Mouse (Mus musculus) 416B (cell line): ENCODE data around the gene Nat8f4.
"Not testable (repeated sequence)": the region's sequence is repeated elsewhere in the genome, so short reads cannot be mapped to it uniquely, and the experiment has no call there.

Source experiments
- DNase-seq: peaks from one replicate; pipeline ENCODE4 v3.0.0; 2011; ENCODE audit warnings: low read depth

The Nat8f4 gene

DNA sequence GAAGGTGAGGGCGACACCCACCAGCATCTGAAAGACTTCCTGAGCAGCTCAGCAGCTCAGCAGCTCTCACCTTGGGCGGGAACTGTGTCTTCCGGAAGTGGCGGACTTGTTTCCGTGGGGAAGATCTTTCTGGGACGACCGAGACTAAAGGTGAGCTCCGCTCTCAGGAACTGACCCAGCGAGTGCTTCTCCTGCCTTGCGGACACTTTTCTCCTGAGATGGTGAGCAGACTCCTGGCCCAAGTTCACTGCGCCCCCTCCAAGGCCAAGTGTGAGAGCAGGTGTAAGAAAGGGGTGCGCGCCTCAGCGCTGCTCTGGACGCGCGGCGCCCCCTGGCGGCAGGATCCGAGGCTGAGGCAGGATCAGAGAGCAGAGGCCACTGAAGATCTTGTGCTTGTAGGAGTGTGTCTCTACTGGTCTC, at the start of gene Nat8f4:
TSS of gene Nat8f4 (minus strand) at position 243 of the 420 bp plus-strand sequence.
- DNase-seq = peak; percentile 12

DNA sequence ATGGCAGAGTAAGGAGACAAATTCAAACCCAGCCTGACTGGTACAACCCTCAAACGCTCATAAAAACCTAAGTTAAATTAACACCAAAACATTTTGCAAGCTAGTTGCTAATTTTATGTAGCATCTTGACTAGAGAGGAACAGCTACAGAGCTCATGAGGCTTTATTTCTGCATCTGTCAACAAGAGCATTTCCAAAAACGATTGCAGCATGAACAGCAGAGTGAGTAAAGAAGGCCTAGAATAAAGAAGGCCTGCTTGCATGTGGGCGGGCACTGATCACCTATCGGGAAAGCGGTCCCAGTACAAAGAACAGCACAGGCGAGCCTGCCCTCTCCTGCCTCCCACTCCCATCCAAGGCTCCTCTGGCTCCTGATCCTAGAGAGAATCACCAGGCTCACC, 43.9 kb upstream of the Nat8f4 start:
- no peak for DNase-seq

DNA sequence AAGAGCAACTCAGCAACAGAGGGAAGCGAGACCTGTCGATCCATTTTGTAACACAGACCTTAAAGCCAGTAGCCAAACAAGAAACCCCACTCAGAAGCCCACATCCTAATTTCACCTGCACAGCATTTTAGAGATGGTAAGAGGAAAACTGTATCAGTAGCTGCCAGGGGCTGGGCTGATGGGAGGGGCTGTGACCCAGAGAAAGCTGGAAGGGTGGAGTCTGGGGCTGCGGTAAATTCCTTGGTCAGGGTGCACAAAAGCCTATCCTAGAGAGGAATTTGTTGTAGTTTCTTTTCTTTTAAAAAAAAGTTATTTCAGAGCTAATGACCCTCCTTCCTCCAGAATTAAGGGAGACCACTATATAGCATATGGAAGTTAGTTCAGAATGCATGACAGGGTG, 37.8 kb upstream of the Nat8f4 start:
- DNase-seq = no peak

DNA sequence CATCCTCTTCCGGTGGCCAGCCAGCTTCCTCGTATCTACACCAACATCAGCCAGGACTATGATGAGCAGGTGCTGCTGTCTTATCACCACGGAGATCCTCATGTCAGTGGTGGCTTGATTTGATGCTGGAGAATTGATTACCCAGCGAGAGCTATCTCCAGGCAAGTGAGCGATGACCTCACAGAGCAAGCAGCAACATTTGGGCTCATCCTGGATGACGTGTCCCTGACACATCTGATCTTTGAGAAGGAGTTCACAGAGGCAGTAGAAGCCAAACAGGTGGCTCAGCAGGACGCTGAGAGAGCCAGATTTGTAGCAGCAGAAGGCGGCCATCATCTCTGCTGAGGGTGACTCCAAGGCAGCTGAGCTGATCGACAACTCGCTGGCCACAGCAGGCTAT, 34.0 kb upstream of the Nat8f4 start:
- DNase-seq = no peak

DNA sequence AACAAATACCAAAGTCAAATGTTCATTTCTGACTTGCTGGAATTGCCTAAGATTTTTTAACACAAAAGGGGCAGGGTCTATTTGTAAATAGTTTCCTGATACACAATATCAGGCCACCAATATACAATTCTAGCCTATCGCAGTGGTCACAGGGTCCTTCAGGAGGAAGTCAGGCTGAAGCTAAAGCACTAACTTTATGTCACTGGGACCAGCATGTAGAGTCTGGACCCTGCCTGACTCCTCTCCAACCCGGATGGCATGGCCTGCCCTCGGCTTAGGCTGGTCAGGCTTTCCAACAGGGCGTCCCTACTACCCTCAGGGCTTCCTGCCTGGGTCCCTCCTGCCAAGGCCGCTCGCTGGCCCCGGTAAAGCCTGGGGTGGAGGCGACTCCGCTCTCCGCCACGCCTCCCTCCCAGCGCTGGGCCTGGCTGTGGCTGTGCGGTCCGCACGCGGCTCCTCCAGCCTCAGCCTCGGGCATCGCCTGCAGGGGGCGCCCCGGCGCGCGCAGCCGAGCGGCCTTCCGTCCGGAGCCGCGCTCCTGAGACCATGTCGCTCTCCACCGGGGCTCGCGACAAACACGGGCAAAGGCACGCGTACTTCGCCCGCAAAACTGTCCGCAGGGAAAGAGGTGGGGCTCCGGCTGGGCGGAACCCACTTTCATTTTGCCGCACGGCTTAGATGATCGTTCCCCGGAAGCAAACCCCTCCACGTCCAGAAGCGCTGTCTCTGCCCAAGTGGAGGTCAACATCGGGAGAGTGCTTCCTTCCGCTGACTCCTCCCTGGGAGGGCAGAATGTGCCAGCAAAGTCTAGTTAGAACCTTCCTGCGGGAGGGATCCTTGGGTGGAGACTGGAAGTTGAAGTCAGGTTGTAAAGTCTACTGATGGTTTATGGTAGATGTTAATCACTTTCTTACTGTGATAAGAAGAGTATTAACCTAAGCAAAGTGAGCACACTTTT, 32.1 kb upstream of the Nat8f4 start:
- peak; percentile 88 for DNase-seq

DNA sequence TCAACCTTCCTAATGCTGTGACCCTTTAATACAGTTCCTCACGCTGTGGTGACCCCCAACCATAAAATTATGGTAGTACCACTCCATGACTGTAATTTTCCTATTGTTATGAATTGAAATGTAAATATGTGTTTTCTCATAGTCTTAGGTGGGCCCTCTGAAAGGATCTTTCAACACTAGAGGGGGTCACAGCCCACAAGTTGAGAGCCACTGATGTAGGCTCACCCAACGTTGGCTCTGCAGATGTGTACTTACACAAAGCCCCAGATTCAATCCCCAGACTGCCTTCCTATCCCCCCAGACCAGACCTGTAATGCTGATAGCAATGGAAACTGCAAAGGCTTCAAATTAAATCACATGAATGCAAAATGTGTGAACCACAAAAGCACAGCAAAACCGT, 31.0 kb upstream of the Nat8f4 start:
- DNase-seq = peak; percentile 70

DNA sequence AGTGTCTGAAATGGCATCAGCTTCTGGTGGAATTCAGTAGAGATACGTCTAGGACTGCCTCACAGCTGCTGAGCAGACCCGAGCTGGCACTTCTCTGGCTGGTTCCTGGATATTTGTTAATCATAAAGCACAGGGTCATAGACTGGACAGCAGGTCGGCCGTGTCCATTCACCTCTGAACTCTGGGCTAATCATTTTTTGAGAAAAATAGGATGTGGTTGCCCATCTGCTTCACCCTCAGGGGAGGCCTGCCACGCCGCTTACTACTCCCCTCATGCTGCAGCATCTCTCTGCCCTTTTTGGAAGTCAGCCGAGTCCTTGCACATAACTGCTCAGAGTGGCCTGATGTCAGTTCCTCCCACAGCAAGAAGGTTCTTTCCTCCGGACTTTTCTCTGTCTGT, 29.4 kb upstream of the Nat8f4 start:
- DNase-seq = peak; percentile 19

DNA sequence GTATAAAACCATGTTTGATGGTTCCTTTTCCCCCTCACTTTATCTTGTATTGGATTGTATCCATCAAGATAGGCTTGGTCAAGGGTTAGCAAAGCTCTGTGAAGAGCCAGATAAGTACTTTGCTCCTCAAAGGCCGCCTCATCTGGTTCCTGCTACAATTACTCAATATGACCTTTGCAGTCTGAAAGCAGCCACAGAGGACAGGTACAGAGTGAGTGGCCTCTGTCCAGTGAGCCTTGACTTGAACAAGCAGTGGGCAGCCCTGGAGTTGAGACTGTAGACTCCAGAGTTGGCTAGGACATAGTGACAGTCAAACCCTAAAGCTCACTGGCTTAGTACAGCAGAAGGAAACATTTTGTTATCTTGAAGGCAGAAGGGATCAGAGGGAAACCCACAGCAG, 24.6 kb upstream of the Nat8f4 start:
- DNase-seq = no peak

DNA sequence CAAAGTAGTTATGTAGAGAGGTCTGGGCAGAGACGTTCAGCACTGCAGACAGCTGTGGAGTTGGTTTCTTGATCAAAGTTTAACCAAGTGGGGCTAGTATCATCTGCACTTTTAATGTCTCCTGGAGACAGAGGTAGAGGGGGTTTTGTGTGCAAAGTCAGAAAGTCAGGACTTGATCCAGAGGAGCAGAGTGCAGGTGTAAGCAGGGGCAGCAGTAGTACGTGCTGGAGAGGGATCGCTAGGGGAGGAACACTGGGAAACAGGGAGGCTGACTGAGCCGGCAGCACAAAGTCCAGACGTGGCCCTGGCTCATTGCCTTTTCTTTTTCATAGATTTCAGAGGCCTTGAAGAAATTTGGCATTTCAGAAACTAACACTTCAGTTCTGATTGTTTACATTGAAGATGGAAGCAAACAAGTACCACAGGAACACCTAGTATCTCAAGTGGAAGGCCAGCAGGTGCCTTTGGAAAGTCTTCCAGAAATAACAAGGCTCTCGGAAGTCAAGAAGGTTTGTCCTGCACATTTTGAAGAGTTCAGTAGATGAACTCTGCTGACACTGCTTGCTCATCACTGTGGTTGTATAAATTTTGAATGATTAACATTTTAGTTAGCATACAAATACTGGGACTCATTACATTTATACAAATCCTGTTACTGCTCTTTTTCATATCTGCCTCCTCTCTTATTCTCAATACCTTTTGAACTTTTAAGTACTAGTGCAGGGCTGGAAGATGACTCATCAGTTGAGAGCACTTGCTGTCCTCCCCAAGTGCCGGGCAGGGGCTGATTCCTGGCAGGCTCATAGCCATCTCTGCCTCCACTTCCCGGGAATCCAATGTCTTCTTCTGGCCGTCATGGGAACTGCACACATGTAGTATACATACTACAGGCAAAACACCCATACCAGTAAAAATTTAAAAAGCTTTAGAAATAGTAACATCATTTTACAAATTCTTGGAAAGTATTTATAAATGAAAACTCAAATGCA, 23.1 kb upstream of the Nat8f4 start:
- no peak for DNase-seq

DNA sequence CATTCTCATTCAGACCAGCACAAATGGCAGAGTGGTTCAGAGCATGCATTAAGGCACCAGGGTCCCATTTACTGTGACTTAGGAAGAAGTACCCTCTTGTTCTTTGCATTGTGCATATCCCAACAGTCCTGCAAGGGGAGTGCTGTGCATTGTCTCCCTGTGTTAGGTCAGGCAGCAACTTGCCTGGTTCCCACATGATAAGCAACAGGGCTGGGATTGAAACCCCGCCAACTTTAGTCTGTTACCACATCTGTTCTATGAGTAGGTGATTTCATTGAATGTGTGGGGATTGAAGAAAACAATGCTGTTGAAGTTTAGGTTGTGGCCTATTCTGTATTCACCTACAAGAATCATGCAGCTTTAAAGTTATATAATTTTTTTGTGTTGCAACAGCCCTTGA, 22.0 kb upstream of the Nat8f4 start:
- DNase-seq = no peak

DNA sequence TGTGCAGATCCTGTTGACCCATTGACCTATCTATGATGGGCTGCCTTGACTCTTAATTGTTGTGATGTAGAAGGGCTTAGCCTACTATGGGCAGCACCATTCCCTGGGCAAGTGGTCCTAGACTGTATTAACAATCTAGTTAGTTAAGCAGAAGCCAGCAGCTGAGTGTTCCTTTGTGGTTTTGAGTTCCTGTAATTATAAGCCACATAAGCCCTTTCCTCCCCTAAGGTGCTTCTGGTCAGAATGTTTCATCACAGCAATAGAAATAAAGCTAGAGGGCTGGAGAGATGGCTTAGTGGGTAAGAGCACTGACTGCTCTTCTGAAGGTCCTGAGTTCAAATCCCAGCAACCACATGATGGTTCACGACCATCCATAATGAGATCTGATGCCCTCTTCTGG, 19.0 kb upstream of the Nat8f4 start:
- peak; percentile 85 for DNase-seq

DNA sequence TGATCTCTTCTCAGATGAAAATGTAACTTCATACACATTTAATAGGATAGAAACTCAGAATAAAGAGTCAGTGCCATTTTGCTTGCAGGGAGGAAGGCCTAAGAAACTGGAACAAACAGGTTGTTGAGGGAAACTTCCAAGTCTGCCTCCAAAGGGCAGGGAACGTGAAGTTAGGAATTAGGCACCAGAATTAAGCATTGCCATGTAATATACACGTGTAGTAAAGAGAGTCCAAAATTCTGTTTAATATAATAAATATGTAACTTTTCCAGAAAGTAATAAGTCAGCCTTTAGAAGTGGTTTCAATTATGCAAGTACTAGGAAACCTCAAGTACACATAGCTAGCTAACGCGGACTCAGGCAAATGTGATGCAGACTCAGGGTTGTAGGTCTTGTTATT, 14.7 kb upstream of the Nat8f4 start:
- DNase-seq = no peak

DNA sequence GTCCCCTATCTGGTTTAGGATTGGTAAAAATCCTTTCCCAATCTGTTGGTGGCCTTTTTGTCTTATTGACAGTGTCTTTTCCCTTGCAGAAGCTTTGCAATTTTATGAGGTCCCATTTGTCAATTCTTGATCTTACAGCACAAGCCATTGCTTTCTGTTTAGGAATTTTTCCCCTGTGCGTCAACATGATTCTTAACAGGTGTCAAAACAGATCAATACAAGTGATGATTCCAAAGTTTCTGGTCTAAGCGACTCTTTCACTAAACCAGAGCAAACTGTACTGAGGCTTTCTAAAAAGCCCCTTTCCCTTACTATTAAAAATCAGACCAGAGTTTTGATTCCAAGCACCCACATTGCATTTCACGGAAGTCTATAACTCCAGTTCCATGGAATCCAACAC, 13.7 kb upstream of the Nat8f4 start:
- DNase-seq = not testable (repeated sequence)

DNA sequence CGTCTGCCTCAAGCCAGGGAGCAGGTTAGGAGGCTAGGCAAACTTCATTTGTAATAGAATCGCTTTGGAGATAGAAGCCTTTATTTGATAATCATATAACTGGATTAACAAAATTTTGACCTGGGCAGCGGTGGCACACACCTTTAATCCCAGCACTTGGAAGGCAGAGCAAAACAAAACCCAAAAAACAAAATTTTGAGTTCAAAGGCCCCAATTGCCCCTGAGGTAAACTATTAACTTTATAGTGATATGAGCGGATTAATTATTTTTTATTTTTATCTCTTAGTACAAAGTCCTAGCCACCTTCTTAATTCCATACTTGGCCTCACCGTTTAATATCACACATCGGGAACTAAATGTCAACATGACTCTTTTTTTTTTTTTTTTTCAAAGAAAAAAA, 11.9 kb upstream of the Nat8f4 start:
- no peak for DNase-seq

DNA sequence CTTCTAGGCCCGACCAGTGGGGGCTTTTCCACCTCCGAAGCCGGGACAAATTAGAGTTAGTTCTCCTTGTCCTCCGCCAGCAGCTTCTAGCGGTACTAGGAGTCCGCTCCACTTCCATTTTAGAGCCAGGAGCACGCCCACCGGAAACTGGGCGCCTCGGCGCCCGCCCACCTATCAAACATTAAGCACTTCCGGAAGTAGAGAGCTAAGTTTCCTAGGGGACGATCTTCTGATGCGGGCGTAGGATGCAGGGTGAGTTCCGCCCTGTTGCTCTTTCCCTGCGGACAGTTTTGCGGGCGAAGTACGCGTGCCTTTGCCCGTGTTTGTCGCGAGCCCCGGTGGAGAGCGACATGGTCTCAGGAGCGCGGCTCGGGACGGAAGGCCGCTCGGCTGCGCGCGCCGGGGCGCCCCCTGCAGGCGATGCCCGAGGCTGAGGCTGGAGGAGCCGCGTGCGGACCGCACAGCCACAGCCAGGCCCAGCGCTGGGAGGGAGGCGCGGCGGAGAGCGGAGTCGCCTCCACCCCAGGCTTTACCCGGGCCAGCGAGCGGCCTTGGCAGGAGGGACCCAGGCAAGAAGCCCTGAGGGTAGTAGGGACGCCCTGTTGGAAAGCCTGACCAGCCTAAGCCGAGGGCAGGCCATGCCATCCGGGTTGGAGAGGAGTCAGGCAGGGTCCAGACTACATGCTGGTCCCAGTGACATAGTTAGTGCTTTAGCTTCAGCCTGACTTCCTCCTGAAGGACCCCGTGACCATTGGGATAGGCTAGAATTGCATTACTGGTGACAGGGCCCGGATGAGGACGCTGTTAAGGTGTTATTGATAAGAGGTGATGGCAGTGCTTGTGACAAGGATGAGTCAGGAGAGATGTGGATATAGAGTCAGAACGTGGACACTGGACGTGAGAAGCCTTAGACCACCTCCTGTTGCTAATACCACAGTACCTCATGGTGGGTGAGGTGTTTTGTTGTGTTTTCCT, 11.1 kb upstream of the Nat8f4 start, which contains the start of gene Nat8f1:
TSS of gene Nat8f1 (minus strand) at position 149 of the 975 bp plus-strand sequence.
- peak; percentile 93 for DNase-seq

DNA sequence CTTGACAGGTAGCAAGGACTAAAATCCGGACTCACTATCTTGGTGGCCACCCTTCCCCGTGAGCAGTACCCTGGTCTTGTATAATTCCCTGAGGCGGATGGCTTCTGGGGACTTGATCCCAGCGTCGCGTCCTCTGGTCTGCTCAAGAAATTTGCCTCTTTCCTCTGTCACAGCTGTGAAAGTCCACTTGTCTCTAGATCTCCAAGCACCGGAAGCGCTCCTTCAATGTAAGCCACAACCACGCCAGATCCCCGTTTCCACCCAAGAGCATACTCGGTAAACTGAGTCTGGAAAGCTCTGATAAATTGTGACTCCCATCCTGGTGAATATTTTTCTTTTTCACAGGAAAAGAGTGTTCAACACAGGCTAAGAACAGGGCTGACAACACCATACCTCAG, 10.5 kb upstream of the Nat8f4 start:
- DNase-seq = peak; percentile 43

DNA sequence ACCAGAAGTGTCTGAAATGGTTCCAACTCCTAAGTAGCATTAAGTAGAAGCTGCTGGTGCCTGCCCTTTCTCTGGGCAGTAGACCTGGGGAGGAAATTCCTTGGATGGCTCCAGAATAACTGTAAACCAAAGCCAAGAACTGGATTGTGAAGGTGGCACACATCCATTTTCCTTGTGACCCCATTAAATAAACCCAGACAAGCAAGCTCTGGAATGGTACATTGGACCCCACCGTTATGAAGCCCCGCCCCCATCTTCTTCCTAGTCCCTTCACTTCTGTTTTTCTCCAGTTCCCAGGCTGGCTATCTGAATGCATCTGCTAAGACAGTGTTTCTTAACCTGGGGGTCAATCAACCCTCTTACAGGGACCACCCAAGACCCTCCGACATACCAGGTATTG, 6.9 kb upstream of the Nat8f4 start, which contains the start of gene Tprkb:
TSS of gene Tprkb (plus strand) at position 279 of the 400 bp plus-strand sequence.
- DNase-seq = peak; percentile 29

DNA sequence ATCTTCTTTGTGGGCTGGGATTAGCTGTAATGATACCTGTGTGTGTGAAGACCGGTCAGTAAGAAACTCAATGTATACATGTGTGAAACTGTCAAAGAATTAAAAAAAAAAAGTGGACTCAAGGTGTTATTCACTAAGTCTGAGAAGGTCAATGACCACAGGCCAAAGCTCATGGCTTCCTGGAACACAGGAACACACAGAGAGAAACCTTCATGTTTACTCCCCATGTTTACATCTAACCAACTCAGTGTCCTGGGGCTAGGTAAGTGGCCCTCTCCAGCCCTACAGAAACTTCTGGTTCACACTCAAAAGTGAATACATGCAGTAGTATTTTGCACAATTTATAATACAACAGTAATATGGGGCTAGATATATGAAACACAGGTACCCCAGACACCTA, 5.0 kb upstream of the Nat8f4 start:
- no peak for DNase-seq

DNA sequence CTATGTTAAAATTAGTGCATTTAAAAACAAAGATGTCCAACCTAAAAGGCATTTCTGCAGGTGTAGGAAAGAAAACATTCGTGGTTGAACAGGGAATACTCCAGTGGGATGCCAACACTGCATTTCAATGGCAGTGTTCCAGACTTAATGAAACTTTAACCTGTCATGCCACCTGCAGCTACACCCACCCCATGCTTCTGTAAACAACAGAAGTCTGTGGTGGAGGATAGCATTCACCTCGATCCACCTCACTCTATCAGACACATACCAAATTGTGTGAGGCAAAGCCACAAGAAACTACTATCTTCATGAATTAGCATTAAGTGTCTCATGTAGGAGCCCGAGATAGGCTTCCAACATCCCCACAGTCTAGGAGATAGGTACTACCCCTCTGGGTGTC, 3.7 kb upstream of the Nat8f4 start:
- DNase-seq = no peak

DNA sequence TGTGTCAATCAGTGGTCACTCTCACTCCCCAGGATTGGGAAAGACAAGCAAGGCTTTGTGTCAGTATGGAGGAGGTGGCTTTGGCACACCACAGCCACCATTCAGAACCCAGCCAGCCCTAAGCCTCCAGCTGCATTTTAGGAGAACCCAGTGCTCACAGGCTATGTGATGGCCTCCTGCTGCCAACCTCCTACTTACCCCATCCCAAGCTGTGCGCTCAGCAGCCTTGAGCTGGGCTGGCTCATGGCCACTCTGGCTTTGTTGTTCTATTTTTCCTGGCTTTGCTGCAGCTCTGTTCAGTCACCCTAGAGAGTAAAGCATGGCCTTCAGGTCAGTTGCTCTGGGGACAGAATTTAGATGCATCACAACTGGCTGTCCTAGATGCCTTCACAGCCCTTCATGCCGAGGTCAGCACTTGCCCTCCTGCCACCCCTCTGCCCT, 2.2 kb upstream of the Nat8f4 start:
- DNase-seq = not testable (repeated sequence)

DNA sequence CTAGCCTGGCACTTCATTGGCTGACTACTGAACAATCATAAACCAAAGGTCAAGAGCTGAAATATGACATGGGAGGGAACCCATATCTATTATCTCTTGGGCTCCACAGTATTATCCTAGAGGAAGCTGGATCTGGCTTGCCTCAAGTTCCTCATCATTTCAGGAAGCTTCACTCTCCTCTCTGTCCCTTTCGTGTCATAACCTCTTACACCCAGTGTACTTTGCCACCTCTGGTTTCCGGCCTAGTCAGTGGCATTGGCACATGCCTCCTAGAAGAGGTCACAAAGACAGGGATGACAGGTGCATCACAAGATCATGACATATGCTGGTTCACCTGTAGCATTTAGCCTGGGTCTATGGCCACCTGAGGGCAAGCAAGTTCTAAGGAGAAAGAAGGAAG, 2.4 kb downstream of the Nat8f4 start:
- no peak for DNase-seq
